Mouse (Mus musculus): Measurements from ENCODE around the gene Armc2.

GRCm38 (mm10) chr10:41907950-41908349 lies 110.3 kb downstream of the Armc2 start:
- TF ChIP-seq CTCF (conservative IDR thresholded peaks at IDR 0.05; ENCODE audit: insufficient read depth, insufficient read length, low read depth, low read length) (no peak), POLR2A (IDR thresholded peaks at IDR 0.05; ENCODE audit: low read depth, low read length) (no peak)
